Mouse (Mus musculus) layer of hippocampus, adult 11-12 months (tissue): ENCODE measurements around the gene Itga1.

ENCODE experiments used
- DNase-seq: peaks from one replicate; pipeline ENCODE4 v3.0.0; 2022; ENCODE audit warnings: low spot score

Itga1 gene

DNA sequence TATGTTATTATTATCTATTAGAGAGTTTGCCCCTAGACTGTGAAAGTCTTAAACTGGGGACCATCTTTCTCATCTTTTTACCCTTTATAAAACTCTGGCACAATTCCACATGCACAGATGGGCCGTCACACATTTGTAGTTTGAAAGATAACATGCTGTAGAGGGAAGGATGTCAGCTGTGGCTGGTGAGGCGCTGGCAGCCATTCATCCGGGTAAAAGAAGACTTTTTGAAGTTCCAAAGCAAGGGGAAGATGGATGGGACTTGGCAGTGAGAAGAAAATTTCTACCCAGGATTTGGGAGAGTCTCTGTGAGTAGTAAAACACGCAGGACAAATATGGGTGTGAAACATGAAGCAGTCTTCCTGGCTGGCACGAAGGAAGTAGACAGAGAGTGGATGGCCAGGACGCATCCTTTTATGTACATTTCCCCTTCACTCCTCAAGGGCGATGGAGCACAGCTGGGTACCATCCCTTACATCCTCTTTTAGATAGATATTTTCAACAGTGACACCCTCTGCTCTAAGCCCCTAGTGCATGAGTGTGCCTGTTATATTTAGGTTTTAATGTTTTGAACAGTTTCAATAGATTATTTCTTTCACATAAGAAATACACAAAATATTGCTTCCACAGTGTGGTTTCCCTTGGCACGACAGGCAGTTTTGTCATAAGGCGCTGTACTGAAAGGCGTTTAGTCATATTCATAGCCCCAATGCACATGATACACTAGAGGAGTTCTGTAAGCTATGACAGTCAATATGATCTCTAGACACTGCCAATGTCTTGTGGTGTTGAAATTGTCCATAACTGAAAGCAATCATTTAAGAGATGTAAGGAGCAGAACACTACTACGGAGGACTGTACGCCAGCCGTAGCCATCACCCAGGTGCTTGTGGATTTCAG lies 50.9 kb downstream of the Itga1 start:
- DNase-seq, result no peak

DNA sequence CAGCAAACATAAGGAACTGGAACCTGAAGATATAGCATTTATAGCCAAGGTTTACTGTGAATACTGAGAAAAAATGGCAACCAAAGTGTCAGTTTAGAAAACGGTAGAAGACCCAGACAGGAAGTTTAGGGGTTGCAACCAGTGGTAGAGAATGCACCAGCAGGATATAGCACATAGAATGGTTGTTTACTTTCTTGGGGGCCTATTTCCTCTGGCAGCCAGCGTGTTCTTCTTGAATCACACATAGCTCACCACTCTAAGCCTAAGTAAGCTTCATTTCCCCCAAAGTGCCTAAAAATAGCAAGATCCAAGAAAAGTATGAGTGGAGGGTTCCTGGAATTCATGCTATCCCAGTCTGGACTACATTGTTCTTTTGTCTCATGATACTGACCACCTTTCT lies 59.1 kb downstream of the Itga1 start:
- DNase-seq, result no peak

DNA sequence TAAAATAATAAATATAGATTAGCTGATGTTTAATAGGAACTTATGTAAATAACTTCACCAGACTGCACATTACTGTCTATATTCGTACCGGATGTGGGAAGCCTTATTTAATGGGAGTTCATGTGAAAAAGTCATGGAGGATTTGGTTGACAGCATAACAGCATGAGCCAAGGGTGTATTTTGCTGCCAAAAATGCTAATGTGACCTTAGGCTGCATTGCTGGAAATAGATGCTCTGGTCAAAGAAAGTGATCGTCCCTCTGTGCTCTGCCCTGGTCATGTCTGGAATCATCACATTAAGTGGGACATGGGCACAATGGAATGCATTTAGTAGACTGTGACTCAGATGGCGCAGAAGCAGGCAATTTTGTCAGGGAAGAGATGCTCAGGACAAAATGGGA lies 64.5 kb downstream of the Itga1 start:
- no peak for DNase-seq

DNA sequence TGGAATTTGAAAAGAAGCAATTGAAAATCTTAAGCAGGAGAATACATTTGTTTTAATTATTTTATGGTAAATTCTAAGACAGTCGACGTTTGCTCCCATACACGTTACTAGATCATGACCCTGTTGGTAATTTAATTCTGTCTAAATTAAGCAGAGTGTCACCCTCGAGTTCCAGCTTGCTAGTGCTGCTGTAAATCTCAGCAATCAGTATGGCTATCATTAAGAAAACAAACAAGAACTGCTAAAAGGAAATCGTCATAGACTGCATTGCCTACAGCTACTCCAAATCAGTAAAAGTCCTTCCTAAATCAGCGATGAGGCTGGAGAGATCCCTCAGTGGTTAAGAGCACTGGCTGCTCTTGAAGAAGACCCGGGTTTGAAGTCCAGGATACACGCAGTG lies 66.4 kb downstream of the Itga1 start:
- no peak for DNase-seq

DNA sequence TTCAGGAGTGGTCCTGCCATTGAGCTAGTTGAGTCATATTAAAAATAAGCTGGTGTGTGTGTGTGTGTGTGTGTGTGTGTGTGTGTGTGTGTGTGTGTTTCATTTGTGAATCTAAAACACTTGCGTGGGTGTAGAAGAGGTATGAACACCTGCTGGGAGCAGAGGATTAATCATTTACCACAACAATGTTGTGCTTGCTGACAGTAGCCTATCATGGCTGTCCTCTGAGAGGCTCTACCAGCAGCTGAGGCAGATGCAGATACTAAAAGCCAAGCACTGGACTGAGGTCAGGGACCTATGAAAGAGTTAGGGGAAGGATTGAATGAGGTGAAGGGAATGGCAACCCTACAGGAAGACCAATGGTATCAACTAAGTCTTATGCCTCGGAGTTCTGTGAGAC lies 68.6 kb downstream of the Itga1 start:
- no peak for DNase-seq

DNA sequence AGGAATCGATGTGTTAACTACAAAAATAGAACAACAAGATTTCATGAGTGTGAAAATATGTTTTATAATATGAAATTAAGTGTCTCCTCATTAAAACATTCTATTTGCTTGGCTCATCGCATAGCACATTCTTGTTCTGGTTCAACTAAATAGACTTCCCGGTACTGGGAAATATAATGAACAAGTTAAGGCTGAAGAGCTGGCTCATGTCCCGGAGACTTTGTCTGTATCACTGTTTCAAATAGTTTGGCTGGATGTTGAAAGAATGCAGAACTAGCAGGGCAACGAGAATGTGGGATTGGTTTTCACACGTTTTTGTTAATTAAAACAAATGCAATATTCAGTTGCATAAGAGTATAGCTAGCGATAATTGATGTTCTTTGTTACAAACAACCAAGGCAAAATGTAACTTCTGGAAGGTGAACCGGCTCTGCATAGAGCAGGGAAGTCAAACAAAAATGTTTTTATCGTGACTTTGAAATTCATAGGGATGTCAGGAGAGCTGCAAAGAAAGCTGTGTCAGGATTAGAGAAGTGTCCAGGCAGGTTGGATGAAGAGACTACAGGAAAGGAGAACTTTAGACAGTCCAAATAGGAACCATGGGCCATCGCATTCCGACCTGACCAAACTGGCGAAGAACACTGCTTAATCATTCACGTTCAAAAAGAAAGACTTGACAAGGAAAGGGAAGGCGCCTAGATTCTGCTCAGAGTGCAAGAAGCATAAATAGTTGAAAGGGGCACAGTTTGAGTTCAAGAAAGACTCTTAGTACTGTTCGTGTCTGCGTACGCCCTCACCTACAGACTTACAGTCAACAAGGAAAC lies 70.4 kb downstream of the Itga1 start:
- DNase-seq, result no peak

DNA sequence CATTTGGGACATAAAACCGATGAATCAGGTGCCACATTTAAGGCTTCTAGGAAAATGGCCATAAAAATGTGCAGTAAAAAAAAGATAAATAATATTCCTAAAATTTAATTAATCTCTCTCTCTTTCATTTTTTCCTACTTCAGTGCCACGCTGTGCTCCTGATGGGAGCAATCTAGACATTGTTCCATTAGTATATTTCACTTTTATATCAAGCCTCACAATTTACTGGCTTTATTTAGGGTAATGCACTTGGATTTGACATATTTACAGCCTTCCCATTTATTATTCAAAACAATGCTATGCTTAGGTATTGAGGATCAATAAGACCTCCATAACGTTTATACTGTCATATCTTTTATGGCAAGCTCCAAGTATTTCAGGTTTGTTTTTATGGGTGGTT lies 76.4 kb downstream of the Itga1 start:
- DNase-seq, result no peak

DNA sequence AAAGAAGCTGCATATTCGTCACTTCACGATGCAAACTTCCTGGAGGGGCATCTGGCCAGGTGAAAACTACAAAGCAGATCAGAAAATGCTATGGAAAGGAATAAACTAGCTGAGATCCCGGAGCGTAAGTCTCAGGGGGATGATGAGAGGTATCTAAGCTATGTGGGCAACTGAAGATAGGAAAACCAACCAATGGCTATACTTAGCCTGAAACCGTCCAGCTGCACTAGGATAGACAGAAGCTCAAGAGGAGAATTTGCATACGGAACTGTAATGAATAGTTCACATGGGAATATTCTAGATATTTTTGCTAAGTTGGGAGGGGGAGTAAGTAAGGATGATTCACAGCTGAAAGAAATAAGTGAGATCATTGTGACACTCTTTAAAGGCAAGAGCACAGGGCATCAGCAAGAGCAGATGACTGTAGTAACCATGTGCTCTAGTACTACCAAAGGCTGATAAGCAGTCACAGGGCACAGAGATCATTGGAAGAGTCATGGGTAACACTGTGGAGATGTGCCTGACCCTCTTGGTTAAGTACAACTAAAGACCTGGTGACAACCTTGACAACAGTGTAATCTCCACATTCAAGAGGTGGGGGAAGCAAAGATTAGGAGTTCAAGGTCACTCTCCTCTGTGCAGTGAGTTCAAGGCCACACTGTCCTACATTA lies 79.5 kb downstream of the Itga1 start:
- DNase-seq, result no peak

DNA sequence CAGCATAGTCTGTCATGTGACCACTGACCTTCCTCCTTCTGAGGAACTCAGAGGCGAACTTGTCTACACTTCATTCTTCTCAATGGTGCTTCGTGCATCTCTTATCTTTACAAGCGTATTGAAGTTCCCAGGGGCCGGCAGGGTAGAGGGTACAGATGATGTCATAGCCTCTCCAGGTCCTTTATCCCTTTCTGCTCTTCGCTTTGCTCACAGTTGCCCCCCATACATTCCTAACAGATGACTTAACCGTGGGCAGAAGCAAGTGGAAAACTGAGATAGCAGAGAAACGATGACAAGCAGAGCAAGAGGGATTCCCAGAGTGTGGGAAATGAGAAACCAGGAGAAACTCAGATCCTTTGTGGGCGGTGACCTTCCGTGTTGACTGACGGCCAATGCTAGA lies 80.4 kb downstream of the Itga1 start:
- no peak for DNase-seq

DNA sequence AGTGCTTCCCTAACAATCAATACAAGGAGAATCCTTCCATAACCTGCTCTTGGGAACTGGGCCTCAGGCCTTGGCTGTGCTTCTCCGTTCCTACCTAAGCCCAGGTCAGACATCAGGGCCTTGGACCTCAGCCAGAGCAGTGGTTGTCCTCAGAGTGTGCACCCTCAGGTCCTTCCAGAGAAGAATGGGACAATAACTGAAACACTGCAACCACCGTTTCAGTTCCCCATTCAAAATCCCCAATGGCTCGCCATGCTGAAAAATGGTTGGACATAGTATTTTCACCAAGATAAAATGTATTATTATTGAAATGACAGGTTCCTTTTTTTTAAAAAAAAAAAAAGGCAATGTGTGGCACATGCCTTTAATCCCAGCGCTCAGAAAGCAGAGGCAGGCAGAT lies 81.0 kb downstream of the Itga1 start:
- DNase-seq, result no peak

DNA sequence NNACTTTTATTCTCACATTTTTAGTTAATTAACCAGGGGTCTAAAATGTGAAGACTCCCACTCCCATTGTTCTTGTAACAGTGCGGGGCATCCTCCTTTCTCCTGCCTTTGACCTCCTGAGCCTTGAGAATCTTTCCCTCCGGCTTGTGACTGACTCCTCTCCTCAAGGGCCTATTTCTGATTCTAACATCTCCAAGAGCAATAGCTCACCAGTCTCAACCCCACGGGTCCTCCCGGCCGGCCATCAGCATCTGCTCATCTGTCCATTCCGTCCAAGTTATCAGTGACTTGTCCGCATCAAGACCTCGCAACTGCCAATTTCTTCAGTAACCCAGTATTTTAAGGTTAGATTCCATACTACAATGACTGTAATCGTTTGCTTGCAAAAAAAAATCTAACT lies 84.2 kb downstream of the Itga1 start:
- DNase-seq, result no peak

DNA sequence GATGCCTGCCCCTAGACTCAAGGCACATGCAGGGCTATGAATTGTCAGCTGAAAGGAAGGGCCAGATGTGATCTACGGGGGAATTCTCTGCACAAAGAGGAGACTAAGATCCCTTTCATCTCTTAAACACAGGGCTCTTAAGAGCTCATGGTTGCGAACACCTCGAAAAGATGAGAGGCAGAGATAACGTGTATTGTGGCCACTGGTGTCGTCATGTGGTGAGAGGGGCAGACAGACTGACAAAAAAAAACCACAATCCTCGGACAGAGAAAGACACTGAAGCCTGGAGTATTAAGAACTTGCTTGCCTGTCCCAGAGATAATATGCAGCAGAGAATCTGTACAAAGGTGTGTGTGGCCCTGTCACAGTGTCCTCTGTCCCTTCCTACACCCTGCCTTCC lies 90.2 kb downstream of the Itga1 start:
- DNase-seq, result no peak

DNA sequence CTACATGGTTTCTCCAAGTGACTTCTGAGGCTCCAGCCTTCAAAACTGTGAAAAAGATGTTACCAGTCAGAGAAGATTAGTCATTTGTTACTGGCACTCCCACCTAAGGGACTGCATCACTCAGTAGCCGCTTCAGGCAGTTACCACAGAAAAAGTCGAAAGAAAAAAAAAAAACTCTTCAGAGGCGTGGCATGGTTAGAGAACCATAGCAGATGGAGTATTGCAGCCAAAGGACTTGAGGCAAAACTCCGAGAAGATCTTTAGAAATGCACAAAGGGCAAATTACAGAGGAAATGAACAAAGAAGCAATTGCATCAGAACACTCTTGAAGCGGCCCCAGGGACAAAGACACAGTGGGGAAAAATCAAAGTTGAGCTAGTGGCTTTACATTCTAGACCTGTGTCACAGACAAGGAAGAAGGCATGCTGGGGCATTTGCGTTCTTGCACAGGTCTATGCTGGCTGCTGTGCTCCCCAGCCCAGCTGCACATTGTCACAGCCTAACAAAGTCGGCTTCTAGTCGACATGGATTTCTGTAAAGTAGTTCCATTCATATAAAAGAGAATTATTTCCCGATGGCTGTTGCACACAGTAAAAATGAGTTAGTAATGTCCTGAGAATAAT lies 95.4 kb downstream of the Itga1 start:
- no peak for DNase-seq

DNA sequence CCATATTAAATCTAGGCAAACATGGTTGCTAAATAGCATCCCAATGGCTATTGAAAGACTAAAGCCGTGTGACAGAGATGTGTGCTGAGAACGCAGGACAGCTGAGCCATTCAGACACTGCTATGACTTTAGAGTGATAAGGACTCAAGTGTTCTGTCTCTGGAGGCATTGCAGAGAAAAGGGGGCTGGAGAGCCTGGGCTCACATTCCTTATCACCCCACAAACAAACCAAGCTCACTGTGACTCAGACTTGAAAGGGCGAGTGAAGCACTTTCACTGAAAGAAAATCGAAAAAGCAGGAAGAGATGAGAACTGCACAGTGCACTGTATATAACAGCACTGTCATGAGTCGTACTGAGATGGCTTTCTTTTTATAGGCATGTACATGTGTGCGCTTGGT lies 96.4 kb downstream of the Itga1 start:
- no peak for DNase-seq

DNA sequence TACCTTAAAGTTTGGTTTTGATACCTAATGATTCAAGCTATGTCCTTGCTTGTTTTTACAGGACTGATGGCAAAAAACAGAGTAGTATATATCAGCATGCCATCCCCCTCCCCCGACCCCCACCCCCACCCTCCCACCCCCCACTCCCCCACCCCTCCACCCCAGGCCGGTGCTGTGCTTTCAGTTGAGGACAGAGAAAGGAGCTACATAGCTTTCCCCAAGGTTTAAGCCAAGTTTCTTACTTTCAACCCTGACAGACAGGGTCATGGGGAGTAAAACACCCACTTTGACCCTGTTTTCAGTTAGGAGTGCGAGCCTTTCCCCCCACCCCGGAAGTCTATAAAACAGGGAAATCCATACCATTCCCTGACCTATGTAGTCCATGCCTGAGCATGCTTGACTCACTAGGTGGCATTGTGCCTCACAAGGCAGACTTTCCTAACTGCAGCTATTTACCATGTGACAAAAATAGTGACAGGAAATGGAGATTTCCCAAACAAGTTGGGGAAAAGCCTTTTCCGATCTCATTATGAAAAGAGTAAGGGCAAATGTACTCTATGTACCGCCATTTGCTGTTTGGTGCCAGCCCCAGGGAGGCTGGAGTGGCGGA lies 98.2 kb downstream of the Itga1 start:
- DNase-seq, result no peak

DNA sequence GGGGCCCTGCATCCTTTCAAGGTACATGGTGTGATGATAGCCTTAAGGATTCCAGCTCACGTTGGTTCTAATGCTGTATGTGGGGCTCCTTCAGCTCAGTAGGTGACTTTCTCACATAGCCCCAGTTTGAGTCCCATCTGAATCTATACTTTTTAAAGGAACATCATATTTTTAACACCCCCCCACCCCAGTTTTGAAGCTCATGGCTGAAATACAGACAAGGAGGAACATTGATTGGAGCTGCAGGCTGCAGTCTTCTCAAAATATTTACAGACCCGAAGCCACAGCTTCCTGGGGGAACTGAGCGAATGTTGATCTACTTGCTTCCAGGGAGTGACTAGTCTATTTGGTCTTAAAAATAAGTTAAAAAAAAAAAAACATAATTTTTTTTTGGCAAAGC lies 98.9 kb downstream of the Itga1 start:
- DNase-seq, result no peak

DNA sequence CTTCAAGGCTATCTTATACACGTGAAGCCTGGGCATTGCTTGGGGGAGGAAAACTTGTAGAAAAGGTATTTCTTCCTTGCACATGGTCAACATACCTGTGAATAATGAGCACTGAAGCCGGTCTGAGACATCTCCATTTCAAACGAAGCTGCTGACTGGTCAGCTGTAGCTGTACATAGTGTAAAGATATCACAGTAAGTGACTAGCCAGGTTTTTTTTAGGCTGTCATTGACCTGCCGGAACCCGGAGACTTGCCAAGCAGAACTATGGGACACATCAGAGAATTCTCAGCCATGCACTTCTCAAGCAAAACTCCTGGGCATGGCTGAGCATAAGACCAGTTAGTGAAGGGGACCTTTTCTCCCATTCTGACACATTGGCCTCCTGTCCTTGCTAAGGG lies 99.6 kb downstream of the Itga1 start:
- no peak for DNase-seq

DNA sequence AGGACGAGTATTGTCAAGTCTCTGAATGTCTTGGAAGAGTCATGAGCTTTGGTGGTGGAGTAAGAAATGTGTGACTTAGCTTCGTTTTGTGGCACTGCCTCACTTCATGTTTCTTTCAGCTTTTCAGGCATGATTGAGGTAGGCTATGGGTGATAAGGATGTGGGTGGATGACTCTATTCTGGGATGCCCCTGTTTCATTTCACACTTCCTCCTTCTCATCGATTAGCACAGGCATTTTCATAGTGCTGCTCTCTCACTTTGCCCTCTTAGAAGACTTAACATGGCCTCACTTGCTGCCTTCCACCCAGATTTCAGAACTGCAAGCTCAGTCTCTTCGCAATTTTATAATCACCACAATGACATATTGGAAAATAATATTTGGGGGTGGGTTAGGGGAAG lies 102.2 kb downstream of the Itga1 start:
- no peak for DNase-seq

DNA sequence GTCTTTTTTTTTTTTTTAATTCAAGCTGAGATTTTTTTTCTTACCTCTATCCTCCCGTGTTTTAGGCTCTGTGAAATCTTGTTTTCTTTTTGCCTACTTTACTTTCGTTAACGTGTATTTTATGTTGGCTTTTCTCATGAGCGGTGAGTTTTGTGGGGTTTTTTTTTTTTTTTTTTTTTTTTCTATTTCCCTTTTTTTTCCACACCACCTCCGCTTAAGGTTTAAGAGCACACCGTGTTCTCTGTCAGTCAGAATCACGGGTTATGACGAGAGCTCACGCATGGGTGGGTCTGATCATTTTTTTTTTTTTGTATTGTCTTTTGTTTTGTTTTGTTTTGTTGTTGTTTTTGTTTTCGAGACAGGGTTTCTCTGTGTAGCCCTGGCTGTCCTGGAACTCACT lies 103.7 kb downstream of the Itga1 start:
- DNase-seq, result no peak

DNA sequence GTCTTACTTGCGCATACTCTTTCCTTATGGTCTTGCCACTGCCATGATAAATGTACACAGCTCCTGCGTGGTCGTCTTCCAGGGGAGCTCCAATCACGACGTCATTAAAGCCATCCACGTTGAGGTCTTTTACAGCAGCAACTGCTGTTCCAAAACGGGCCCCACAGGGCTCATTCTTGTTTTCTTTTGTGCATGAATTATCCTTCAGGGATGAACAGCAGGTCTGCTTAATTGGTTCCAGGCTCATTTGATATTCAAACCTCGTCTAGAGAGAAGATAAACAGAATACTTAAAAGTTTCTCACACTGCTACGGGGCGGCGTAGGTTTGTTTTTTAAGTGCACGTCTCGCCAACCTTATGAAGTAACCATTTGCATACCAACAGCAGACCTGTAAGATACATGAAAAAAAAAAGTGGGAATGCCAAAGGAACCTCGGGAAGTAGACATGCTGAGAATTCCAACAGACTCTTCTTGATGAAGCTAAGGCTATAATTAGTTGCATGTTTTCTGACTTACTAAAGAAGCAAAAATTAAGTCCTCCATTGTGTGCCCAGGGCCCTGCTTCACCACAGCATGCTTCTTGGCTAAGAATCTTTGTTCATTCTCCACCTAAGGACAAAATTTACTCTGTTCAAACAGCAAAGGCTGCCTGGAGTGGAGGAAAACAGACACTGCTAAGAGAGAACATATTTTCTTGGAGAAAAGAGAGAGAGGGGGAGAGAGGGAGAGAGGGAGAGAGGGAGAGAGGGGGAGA lies 109.3 kb downstream of the Itga1 start:
- DNase-seq, result peak; percentile 8

DNA sequence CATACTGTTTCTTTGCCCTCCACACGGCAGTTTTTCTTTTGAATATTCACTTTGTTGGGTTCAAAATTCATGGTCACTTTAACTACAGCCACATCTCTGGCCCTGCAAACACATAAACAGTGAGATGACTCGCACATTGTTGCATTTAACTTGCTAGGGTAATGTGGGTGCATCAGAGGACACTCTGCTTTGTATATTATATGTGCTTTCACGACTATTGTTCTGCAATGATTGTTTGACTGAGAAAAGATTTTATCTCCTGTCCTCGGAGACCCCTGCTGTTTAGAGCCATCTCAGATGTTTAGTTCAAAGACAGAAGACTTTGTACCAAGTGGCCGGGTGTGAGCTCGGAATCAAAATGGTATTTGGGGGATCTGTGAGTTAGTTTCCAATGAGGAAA lies 114.1 kb downstream of the Itga1 start:
- DNase-seq, result no peak
